Mouse (Mus musculus): ENCODE results near the gene Cyp3a41a.
"Not testable (repeated sequence)": the region's sequence is repeated elsewhere in the genome, so short reads cannot be mapped to it uniquely, and the experiment has no call there.

Gene Cyp3a41a

DNA sequence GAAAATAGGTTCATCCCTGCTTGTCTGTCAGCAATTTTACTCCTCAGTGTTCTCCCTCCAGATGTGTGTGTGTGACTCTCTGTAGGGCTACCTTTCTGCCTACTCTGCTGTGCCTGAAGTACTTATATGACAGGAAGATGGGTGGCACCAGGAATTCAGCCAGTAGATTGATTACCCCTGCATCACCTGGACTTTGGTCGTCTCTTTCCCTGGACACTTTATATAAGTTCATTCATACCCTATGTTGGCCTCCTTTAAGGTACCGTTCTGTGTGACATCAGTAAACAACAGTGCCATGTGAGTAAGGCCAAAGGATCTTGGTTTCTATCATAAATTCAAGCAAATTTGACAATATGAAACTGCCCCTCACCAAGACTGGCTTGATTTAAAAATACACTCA, at the start of gene Cyp3a41a:
Gene Cyp3a41a (minus strand): TSS at position 101 of the 400 bp plus-strand sequence.
- DNase-seq (ENCODE audit: extremely low spot score) = not testable (repeated sequence)

DNA sequence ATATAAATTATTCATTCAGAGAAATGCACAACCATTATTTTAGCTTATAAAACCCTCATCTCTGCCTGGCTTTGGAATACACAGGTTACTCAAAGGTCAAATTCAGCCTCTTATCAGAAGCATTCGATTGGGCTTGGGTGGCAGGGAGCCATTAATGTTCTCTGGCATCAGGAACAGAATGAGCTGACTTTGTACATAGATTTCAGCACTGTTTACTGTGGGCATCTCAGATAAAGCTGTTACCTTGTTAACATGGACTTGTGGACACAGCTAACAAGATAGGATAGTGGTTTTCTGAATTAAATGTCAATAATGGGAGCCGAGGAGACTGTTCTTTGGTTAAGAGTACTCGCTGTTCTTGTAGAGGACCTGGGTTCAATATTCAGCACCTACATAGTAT, 17.6 kb upstream of the Cyp3a41a start:
- DNase-seq (ENCODE audit: extremely low spot score) = not testable (repeated sequence)

DNA sequence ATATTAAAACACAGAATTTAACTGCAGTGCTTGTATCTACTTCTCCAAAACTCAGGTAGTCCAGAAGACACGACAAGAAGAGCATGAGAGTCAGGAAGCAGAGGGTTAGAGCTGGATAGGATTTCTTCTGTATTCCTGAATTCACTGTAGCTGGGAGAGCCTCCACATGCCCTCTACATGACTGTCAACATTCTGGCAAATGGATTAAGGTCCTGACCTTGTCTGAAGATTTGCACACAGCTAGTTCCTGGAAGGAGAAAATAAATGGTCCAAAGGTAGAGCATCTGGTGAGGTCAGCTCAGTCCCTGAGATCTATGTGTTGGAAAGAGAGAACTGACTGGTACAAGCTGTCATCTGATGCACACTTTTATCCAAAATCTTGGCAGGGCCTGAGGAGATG, 5.6 kb downstream of the Cyp3a41a start:
- not testable (repeated sequence) for DNase-seq (ENCODE audit: extremely low spot score)

DNA sequence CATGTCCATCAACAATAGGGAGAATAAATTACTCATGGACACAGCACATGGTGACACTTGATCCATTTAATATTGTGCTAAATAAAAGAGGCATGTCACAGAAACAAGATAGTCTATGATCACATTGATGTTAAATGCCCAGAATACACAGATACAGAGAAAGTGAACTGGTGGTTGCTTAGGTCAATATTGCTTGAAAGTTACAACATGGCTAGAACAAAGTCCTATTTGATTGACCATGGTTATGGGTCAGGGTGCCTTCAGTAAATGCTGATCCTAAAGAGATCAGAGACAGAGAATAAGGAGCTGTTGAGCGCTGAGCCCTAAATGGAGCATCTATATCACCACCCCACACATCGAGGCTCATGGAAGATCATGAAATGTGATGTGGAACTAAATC, 12.6 kb downstream of the Cyp3a41a start:
- not testable (repeated sequence) for DNase-seq (ENCODE audit: extremely low spot score)

DNA sequence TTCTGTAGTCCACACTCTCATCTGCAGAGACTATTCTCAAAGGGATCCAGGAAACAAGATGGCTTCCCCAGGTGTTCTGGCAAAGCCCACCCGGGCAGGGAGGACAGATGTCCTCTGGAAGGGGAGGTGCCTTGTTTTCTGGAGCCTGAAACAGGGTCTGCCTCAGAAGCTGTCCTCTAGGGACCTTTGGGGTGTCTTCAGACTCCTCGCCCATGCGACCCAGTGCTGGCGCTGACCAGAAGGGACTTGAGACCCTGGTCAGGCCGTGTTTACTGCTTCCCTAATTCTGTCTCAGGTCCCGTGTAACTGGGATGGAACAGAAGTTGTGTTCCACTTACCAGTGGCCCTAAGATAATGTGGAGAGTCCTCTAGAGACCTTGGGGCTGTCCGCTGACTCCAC, 57.9 kb downstream of the Cyp3a41a start:
- DNase-seq (ENCODE audit: extremely low spot score) = no peak

DNA sequence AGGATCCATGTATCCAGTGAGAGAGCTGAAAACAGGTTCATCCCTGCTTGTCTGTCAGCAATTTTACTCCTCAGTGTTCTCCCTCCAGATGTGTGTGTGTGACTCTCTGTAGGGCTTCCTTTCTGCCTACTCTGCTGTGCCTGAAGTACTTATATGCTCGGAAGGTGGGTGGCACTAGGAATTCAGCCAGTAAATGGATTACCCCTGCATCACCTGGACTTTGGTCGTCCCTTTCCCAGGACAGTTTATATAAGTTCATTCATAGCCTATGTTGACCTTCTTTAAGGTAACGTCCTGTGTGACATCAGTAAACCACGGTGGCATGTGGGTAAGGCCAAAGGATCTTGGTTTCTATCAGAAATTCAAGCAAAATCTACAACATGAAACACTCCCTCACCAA, 72.2 kb downstream of the Cyp3a41a start:
- no peak for DNase-seq (ENCODE audit: extremely low spot score)
